Mouse (Mus musculus): ENCODE measurements around the gene Olfr890.
"Not testable (repeated sequence)": the region's sequence is repeated elsewhere in the genome, so short reads cannot be mapped to it uniquely, and the experiment has no call there.

Gene Olfr890

DNA sequence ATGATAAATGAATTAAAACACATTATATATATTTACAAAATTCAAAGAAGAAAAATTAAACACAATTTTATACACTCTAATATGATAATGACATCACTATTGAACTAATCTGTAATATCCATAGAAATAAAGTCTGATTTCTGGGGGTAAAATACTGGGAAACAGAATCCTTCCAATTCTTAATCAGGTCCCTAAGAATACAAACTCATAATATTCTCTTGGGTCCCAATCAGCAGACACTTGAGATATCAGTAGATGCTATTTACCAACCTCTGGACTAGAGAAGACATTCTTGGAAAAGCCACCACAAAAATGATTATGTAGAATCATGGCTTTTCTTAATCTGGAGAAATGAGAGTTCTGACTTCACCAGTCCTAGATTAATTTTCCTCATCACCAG lies at the start of gene Olfr890:
Gene Olfr890 (plus strand): TSS at position 301 of the 400 bp plus-strand sequence.
- no peak for DNase-seq (ENCODE audit: extremely low spot score, low spot score)

DNA sequence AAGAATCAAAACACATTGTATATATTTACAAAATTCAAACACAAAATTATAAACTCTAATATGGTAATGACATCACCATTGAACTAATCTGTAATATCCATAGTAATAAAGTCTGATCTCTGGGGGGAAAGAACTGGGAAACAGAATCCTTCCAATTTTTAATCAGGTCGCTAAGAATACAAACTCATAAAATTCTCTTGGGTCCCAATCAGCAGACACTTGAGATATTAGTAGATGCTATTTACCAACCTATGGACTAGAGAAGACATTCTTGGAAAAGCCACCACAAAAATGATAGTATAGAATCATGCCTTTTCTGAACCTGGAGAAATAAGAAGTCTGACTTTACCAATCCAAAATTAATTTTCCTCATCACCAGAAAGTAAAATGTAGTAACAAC lies 34.5 kb upstream of the Olfr890 start, which contains the start of gene Olfr888:
Gene Olfr888 (plus strand): TSS at position 301 of the 400 bp plus-strand sequence.
- DNase-seq (ENCODE audit: extremely low spot score, low spot score) = no peak

- DNase-seq (ENCODE audit: extremely low spot score, low spot score) = no peak
Observed at GRCm38 (mm10) chr9:38114898-38115297, 27.4 kb upstream of the Olfr890 start, which contains the start of gene Olfr889. Gene Olfr889, plus strand, starts transcription at chr9:38115198.

GRCm38 (mm10) chr9:38168341-38168740 lies 26.0 kb downstream of the Olfr890 start:
- DNase-seq (ENCODE audit: extremely low spot score, low spot score) = not testable (repeated sequence)

- DNase-seq (ENCODE audit: extremely low spot score, low spot score) = no peak
Observed at GRCm38 (mm10) chr9:38180721-38181120, 38.4 kb downstream of the Olfr890 start, which contains the start of gene Olfr891. Gene Olfr891, minus strand, starts transcription at chr9:38180821.

Measured in neural tube, embryonic 10.5 days (tissue).